Mouse (Mus musculus): ENCODE results near the gene Gpr182. TPM values are rescaled to one million over a fixed set of nuclear protein-coding genes. Genes with fewer than 3 reads are reported as not detected.

Gpr182 gene
- polyA plus RNA-seq (2021; fragmentation: Nextera tagmentation) = 0.49 and 0.52 TPM in 2 replicates
- long read RNA-seq, experiment 1 = 0 reads
- long read RNA-seq, experiment 2, partial matches to known transcripts = 0 of 2 reads
- long read RNA-seq, experiment 2, other reads (novel, unspliced or antisense) = 2 of 2 reads

DNA sequence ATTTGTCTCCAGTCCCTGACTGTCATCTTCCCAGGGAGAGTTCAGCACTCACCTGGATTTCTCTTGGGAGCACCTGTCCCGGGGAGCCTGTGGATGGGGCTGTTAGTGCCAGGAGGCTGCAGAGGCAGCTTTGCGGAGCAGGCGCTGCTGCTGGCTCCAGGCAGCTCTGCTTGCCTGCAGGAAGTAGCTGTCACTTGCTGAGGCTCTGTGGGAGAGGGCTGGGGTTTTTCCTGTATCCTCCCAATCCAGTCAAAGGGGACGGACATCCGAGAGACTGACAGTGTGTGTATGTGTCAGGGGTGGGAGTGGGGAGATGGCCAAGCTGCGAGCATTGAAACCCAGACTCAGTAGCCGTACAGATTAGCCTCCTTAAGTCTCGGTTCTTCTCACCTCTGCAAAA is at the start of gene Gpr182:
Gene Gpr182 (minus strand): TSS at position 185 of the 400 bp plus-strand sequence.

DNA sequence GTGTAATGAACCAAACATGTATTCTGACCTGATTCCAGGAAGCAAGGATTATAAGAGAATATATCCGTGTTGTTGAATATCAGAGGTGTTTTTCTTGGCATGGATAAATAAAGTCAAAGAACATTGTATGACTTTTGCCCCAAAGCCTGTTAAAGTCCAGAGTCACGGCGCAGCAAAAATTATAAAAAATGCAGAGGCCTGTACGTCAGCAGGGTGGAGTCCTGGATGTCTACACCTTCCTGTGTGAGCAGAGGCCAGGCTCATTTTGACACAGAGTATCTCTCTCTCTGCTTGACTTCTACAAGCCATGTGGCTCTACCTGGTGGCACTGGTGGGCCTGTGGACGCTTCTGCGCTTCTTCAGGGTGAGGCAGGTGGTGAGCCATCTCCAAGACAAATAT is 49.4 kb upstream of the Gpr182 start, which contains the start of gene Rdh16:
Gene Rdh16 (plus strand): TSS at position 262 of the 400 bp plus-strand sequence.

DNA sequence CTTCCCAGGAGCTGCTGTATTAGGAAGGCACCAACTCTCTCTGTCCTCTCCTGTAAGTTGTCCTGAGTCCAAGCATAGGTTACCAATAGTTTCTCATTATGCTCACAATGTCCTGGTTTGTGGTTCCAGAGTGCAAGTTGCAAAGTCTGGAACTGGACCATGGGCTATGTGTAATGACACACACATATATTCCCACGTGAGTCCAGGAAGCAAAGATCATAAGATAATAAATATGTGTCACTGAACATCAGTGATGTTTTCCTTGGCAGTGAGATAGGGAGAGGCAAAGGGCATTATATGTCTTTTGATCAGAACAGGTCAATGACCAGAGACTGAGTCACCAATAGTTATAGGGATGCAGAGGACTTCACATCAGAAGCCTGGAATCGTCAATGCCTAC is 24.5 kb upstream of the Gpr182 start, which contains the start of gene Rdh9:
Gene Rdh9 (plus strand): TSS at position 376 of the 400 bp plus-strand sequence.

DNA sequence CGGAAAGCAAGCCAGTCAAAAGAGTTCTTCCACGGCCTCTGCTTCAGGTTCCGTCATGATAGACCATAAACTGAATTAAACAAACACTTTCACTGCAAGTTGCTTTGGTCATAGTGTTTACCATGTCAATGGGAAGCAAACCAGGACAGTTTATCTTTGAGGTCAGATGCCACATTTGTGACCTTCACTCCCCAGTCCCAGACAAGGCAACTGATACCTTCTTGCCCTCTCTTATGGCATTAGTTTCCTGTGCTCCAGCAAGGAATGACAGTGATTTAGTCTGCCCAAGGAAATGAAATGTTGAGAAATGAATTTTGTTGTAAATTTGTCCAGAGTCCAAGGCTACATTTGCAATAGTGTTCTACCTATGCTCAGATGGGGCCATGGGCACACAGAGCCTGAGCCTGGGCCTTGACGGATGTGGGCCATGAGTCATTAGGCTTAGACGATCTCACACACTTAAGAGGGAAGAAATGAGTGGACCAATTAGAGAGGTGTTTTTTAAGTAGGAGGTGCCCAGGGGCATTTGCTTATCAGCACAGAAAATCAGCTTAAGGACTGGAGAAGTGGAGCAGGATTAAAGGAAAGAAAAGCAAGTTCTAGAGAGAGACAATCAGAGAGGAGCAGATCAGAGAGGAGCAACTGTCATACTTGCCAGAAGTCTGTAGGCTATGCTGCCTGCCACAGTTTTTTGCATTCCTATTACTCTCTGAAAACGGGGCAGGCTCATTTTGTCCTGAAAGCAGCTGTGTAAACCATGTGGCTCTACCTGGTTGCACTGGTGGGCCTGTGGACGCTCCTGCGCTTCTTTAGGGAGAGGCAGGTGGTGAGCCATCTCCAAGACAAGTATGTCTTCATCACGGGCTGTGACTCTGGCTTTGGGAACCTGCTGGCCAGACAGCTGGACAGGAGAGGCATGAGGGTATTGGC is 7.9 kb upstream of the Gpr182 start, which contains the start of the genes Rdh1 and Rdh16f1:
Gene Rdh1 (plus strand): TSS at position 541 of the 930 bp plus-strand sequence.
Gene Rdh16f1 (plus strand): TSS at position 607 of the 930 bp plus-strand sequence.

DNA sequence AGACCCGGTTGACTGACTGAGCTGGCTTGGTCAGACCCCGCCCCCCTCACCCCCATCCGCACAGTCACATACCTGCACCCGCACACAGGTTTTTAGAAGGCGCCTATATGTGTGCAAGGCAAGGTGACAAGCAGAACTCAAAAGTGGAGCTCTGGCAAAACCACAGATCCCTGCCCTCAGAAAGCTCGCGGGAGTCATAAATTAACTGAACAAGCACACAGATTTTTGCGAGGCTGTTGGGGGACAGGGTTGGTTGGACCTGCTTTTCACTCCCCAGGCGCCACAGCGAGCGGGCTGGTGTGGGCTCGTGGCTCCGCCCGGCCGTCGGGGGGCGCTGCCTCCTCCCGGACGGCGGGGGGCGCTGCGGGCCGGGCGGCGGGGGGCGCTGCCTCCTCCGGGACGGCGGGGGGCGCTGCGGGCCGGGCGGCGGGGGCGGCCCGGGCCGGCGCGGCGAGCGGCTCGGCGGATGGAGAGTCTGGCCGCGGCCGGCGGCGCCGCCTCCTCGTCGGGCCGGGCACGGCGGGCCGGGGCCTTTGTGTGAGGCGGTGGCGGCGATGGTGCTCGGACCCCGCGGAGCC is 12.4 kb downstream of the Gpr182 start, which contains the start of gene Zbtb39:
Gene Zbtb39 (plus strand): TSS at position 456 of the 578 bp plus-strand sequence.

DNA sequence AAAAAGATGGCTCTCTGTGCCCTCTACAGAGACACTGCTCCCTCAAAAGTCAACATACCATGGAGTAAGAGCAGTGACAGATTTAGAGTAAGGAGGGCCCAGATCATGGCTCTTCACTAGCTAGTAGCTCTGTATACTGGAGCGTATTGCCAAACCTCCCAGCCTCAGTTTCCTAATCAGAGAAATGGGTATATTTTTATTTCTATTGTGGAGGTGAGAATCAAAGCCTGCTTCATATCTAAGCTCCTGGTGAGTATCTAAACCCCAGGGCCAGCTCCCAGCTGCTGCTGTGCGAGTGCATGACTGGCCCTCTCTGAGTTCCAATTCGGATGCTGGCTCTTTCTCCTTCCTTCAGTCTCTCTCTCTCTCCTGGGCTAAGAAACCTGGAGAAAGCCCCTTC is 27.4 kb downstream of the Gpr182 start, which contains the start of gene Tac2:
Gene Tac2 (plus strand): TSS at position 301 of the 400 bp plus-strand sequence.

DNA sequence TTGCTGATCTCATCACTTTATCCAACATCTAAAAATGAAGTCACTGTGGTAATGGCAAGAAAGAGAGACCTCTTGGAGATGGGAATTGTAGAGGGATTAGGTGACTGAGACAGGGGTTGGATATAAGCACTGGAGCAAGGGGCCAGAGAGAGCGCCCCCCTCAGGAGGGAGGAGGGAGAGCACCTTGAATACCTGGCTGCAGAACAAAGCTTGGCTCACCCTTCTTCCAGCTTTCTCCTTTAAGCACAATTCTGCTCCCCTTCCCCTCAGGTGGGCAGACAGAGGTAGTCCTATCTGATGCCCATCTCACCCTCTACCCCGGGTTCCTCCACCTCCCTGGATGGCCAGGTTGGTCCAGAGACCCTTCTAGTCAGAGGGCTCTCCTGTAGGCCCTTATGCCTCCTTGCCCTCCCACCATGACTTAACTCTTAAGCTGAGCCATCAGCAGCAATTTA is 46.7 kb downstream of the Gpr182 start, which contains the start of gene Myo1a:
Gene Myo1a (plus strand): TSS at position 405 of the 455 bp plus-strand sequence.

Other genes starting within 250 kb of the Gpr182 start
- 3.8 and 6.6 TPM in 2 replicates for gene Ndufa4l2, start 236.8 kb downstream of the Gpr182 start, polyA plus RNA-seq (2021; fragmentation: Nextera tagmentation)
- 15.5 and 17.2 TPM in 2 replicates for gene Shmt2, start 229.3 kb downstream of the Gpr182 start, polyA plus RNA-seq (2021; fragmentation: Nextera tagmentation)
- gene Nxph4, start 217.2 kb downstream of the Gpr182 start, polyA plus RNA-seq (2021; fragmentation: Nextera tagmentation) = 0.56 and 0.95 TPM in 2 replicates
- 25.7 and 25.9 TPM in 2 replicates for gene Lrp1, start 130.6 kb downstream of the Gpr182 start, polyA plus RNA-seq (2021; fragmentation: Nextera tagmentation)
- gene Stat6, start 108.7 kb downstream of the Gpr182 start, polyA plus RNA-seq (2021; fragmentation: Nextera tagmentation) = 2.8 and 3.7 TPM in 2 replicates
- gene Nemp1, start 84.8 kb downstream of the Gpr182 start, polyA plus RNA-seq (2021; fragmentation: Nextera tagmentation) = 6.6 and 7.4 TPM in 2 replicates
- gene Nab2, start 83.2 kb downstream of the Gpr182 start, polyA plus RNA-seq (2021; fragmentation: Nextera tagmentation) = 5.1 and 6.7 TPM in 2 replicates
- gene Myo1a, start 46.6 kb downstream of the Gpr182 start, polyA plus RNA-seq (2021; fragmentation: Nextera tagmentation) = not detected in 2 replicates
- gene Tac2, start 27.3 kb downstream of the Gpr182 start, polyA plus RNA-seq (2021; fragmentation: Nextera tagmentation) = 7.1 and 8.7 TPM in 2 replicates
- gene Zbtb39, start 12.2 kb downstream of the Gpr182 start, polyA plus RNA-seq (2021; fragmentation: Nextera tagmentation) = 1.1 TPM in 2 replicates
- not detected in 2 replicates for gene Rdh1, start 8.0 kb upstream of the Gpr182 start, polyA plus RNA-seq (2021; fragmentation: Nextera tagmentation)
- gene Rdh16f1, start 8.1 kb upstream of the Gpr182 start, polyA plus RNA-seq (2021; fragmentation: Nextera tagmentation) = not detected in 2 replicates
- 0.08 TPM in 1 of 2 replicates, not detected in the other for gene Rdh9, start 24.7 kb upstream of the Gpr182 start, polyA plus RNA-seq (2021; fragmentation: Nextera tagmentation)
- not detected in 2 replicates for gene Rdh16, start 49.4 kb upstream of the Gpr182 start, polyA plus RNA-seq (2021; fragmentation: Nextera tagmentation)
- not detected in 2 replicates for gene Rdh19, start 98.2 kb upstream of the Gpr182 start, polyA plus RNA-seq (2021; fragmentation: Nextera tagmentation)
- not detected in 2 replicates for gene Rdh16f2, start 114.7 kb upstream of the Gpr182 start, polyA plus RNA-seq (2021; fragmentation: Nextera tagmentation)
- not detected in 2 replicates for gene Rdh7, start 137.1 kb upstream of the Gpr182 start, polyA plus RNA-seq (2021; fragmentation: Nextera tagmentation)
- gene Sdr9c7, start 146.8 kb upstream of the Gpr182 start, polyA plus RNA-seq (2021; fragmentation: Nextera tagmentation) = not detected in 2 replicates